Mouse (Mus musculus) adrenal gland, postnatal 14 days (tissue): ENCODE data around the gene Acads. TPM values are rescaled to one million over a fixed set of nuclear protein-coding genes. Genes with fewer than 3 reads are reported as not detected.
"Not testable (repeated sequence)": the region's sequence is repeated elsewhere in the genome, so short reads cannot be mapped to it uniquely, and the experiment has no call there.

Experiments used
- DNase-seq: peaks from one replicate; pipeline ENCODE4 v3.0.0; 2021; ENCODE audit warnings: mixed read lengths
- long read RNA-seq, 2 experiments: library from polyadenylated mRNA; stranded (forward); transcript quantifications; one replicate each; pipeline ENCODE4 v2.0.0; 2021
- total RNA-seq: library from RNA; stranded (reverse); gene quantifications from 2 replicates; pipeline ENCODE4 v1.2.3, GENCODE M21; 2021

Gene Acads
- total RNA-seq, result 308 and 317 TPM in 2 replicates
- long read RNA-seq, experiment 1, transcript Acads-201 (10 exons, 1,870 nt), result major isoform, 206 of 254 reads
- long read RNA-seq, experiment 1, partial matches to known transcripts, result 8 of 254 reads
- long read RNA-seq, experiment 1, other reads (novel, unspliced or antisense), result 40 of 254 reads
- long read RNA-seq, experiment 2, transcript Acads-201 (10 exons, 1,870 nt), result major isoform, 158 of 205 reads
- long read RNA-seq, experiment 2, partial matches to known transcripts, result 13 of 205 reads
- long read RNA-seq, experiment 2, other reads (novel, unspliced or antisense), result 34 of 205 reads

DNA sequence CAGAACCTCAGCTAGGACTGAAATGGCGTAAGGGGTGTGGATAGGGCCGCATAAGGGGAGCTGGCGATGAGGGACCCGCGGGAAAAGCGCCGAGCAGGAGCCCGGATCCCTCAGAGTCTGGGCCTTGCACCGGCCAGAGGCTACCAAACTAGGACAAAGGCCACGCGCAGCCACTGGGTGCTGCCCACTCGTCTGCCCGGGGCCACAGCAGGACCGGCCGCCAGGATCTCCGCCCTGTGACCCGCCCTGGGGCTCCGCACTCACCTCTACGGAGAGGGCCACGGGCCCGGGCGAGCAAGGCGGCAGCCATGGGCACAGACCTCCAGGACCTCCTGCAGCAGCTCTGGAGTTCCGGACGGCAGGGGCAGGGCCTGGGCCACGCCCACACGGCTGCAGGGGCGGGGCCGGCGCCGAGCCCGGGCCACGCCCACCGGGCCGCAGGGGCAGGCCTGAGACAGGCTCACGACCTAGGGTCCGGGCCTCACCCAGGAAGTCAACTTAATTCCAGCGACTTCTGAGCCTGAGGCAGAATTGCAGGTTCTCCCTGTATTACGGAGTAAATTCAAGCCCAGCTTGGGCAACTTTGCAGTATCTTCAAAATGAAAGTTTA lies at the start of gene Acads:
TSS of gene Acads (minus strand) at position 386 of the 610 bp plus-strand sequence.
- peak; percentile 93 for DNase-seq

DNA sequence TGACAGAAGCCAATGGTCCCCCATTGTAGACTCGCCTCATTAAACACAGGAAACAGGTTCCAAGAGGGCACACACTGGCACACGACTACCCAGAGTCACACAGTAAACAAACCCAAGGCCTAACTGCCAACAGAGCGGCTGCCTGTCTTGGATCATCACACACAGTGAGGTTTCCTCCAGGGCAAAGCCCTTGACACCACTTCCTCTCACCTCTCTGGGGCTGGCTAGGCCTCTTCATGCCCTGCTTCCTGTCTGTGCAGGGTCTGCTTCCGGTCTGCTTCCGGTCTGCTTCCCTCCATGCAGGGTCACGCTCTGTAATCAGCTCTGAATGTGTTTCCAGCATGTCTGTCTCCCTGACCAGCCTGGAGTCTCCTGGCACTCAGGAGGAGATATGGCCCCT lies 48.2 kb upstream of the Acads start:
- peak; percentile 51 for DNase-seq

DNA sequence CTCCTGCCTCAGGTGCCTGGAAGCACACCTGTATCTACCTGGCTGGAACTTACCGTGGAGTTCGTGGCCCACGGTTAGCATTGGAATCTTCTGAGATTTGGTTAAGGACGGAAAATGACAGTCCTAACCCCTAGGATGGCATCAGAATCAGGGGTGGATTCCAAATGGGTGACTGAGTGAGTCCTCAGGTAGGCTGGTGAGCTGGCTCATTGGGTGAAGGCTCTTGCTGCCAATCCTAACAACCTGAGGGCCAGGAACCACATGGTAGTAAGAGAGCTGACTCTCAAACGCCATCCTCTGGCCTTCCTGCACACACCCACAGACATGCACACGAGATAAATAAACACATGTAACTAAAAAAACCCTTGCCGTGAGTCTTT lies 47.7 kb upstream of the Acads start:
- no peak for DNase-seq

DNA sequence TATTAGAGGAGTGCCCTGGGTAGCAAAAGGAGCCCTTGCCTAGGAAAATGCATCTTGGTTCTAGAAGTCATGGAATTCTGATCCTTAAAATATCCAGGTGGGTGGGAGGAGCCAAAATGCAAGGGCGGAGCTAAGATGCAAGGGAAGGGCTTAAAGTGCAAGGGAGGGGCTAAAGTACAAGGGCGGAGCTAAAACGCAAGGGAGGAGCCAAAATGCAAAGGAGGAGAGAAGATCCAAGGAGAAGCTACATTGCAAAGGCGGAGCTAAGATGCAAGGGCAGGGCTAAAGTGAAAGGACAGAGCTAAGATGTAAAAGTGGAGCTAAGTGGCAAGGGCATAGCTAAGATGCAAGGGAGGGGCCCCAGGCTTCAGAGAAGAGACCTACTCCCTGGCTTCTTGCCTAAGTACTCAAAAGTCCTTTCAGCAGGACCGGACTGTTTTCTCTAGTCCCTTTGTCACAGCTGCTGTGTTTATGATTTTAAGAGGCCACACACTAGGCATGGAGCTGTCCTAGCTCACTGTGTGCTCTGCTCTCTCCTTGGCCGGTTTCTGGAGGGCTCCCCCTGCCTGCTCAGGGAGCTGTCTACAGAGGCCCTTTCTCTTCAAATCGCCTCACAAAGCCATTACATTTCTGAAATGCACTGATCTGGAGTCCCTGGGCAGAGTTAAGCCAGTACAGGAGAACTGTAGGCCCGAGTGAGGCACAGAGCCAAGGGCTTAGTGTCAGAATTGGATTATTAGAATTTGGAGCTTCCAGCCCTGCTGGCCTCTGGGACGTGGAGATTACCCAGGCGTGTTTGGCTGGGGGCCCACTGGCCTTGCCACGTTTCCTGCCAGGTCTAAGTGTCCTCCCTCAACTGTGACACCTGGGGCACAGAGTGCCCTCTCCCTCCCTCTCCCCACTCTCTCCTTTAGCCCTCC lies 47.0 kb upstream of the Acads start:
- peak; percentile 56 for DNase-seq

DNA sequence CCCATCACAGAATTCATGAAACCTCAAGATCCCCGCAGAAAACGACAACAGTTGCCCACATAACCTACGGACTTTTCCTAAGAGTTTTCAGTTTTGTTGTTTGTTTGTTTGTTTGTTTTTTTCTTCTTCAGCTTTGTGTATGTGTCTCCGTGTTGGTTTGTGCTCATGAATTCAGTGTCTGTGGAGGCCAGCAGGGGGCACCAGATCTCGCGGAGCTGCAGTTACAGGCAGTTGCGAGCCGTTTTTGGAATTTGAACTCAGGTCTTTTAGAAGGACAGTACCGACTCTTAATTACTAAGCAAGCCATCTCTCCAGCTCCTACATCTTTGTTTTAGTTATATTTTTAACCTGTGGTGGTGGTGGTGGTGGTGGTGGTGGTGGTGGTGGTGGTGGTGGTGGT lies 46.2 kb upstream of the Acads start:
- DNase-seq, result peak; percentile 43

DNA sequence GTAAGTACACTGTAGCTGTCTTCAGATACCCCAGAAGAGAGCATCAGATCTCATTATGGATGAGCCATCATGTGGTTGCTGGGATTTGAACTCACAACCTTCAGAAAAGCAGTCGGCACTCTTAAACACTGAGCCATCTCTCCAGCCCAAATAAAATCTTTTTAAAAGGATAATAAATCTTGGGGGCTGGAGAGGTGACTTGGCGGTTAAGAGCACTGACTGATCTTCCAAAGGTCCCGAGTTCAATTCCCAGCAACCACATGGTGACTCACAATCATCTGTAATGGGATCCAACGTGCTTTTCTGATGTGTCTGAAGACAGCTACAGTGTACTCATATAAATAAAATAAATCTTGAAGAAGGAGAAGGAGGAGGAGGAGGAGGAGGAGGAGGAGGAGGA lies 45.3 kb upstream of the Acads start:
- not testable (repeated sequence) for DNase-seq

DNA sequence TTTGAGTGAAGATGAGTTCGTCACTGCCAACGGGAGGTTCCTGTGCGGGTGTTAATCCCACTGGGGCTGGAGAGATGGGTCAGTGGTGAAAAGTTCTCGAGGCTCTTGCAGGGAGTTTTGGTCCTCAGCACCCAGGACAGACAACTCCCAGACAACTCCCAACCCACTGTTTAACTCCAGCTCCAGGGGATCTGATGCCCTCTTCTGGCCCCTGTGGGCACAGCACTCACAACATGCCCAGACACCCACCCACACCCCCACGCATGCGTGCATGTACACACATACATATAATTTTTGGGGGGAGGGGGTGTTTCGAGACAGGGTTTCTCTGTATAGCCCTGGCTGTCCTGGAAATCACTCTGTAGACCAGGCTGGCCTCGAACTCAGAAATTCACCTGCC lies 44.4 kb upstream of the Acads start:
- DNase-seq, result peak; percentile 82

DNA sequence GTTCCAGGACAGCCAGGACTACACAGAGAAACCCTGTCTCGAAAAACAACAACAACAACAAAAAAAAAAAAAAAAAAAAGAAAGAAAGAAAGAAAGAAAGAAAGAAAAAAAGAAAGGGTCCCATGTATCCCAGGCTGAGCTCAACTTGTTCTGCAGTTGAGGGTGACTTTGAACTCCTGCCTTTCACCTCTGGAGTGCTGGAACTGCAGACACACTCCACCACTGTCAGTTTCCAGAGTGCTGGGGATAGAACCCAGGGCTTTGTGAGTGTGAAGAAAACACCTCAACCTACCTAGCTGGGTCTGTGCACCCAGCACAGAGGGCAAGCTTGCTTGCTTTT lies 42.8 kb upstream of the Acads start:
- not testable (repeated sequence) for DNase-seq

DNA sequence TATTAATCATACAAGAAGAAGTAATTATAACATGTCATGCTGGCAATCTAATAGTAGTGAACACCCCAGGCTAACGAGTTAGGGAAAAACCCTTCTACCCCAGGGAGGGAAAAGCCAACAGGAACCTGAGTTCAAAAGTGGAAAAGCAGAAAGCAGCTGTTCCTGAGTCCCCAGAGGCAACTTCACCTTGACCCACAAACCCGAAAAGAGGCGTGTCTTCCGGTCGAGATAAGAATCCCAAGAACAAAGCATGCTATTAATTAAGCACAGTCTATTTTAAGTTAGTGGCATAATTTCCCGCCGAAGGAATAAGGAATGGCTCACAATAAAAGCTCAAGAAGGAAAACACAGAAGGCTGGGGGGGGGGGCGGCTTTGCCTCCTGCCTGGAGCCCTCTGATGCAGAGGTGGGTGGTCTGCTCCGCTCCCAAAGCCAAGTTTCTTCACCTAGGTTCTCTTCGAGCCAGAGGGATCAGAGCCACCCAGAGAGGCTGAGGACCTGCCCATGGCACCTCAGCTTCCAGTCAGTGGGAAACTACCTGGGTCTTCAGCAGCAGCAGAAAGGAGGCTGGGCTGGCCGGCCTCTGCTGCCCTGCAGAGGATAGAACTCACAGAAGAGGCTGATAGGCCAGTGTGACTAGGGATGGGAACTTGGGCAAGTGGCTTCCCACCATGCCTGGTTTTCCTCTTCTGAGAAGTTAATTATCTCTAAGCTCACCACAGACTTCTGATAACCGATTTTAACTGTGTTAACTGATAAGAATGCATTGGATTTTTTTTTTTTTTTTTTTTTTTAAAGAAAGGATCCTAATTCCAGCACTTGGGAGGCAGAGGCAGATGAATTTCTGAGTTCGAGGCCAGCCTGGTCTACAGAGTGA lies 42.2 kb upstream of the Acads start:
- peak; percentile 73 for DNase-seq

DNA sequence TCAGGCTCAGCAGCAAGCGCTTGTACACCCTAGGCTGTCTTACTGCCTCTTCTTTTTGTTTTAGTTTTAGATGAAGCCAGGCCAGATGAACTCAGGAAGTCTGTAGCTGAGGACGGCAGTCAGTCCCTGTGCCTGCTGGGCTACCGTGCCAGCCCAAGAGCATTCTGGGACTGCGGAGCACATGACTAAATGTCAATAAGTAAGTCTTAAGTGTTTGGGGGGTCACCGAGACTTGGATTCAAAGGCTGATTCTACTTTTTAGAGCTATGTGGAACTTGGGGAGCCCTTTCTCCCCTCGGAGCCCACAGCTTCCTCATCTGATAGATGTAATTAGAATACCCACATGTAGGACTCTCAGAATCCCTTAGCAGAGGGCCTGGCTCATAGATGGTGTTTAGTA lies 41.5 kb upstream of the Acads start:
- DNase-seq, result no peak

DNA sequence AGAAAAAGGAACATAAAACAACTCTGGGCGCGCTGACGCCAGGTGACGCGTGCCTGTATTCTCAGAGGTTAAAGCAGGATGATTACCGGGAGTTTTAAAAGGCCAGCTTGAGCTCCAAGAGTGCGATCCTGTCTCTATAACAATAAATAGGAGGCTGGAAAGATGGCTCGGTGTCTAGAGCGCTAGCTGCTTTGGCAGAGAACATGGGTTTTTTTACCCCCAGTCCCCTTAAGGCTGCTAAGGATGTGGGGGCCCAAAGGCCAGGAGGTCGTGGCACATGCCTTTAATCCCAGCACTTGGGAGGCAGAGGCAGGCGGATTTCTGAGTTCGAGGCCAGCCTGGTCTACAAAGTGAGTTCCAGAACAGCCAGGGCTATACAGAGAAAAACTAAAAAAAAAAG lies 40.0 kb upstream of the Acads start:
- no peak for DNase-seq

DNA sequence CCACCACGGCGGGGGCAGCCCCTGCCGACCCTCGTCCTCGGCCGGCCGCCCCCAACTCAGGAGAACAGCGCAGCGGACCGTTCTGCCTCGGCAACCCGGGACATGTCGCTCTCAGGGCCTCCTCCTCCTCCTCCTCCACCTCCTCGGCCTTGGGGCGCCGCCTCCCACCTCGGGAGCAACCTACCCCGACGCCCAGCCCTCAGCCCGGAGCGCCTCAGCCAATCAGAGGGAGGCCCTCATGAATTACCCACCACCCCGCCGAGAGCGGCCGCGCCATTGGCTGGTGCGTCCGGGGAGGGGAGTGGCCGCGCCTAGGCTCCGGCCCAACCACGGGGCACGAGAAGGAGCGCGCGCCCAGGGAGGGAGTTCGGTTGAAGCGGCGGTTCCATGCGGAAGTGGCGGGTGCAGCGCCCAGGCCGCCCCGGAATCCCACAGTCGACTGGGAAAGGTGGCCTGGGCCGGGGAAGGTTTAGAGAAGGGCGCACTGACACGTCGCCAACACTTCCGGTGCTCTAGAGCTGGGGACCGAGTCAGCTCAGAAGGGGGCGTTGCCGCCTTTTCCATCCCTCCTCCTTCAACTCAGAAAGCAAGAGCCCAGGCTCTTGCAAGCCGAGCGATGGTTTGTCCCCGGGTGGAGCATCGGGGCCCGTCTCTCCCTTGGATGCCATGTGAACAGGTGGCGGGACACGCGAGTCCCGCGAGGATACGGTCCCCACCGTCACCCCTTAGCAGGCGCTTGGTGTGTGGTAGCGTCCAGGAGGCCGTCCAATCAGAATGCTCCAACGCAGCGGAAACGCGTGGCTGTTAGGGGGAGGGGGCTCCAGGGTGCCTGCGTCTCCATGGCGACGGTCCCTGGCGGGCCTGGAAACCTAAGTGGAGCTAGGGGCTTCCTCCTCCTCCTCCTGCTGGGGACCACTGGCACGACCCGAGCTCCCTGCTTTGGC lies 39.2 kb upstream of the Acads start, which contains the start of gene Mlec:
TSS of gene Mlec (minus strand) at position 140 of the 944 bp plus-strand sequence.
- DNase-seq, result peak; percentile 99

DNA sequence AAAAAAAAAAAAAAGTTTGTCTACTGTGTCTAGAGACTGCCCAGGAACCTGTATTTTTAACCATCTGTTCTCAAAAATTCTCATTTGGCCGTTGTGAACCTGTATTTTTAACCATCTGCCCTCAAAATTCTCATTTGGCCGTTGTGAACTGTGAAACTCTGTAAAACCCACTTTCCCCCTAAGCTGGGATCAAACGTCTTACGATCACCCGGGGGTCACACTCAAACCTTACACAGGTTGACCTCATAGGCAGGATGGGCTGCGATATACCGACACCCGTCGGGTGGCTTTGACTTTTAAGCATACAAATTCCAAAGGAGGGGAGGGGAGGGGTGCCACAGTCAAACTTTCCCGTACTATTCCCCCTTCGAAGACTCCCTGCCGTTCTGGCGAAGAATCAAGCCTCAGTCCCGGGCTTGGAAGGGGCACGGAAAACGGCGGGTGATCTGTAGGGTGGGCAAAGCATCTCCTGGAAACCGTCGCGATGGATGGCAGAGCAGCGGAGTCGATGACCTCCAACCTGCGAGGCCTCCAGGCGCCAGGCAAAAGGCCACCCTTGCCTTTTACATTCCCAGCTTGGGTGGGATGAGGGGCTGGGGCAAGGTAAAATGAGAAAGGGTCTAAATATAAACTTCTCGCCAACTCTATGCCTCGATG lies 37.9 kb upstream of the Acads start:
- DNase-seq, result peak; percentile 37

DNA sequence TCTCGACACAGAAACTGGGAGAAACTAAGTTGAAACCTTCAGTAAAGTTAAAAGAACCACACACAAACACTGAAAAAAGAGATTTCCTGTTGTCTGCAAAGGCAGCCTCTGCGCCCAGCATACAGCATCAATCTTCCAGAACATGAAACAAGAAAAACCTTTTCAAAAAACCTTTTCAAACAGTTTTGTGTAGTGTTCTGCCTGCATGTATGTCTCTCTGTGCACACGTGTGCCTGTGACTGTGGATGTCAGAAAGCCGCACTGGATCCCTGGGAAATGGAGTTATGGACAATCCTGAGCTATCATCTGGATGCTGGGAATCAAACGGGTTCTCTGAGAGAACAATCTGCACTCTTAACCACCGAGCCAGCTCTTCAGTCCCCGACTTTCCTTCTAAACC lies 37.3 kb upstream of the Acads start:
- no peak for DNase-seq

DNA sequence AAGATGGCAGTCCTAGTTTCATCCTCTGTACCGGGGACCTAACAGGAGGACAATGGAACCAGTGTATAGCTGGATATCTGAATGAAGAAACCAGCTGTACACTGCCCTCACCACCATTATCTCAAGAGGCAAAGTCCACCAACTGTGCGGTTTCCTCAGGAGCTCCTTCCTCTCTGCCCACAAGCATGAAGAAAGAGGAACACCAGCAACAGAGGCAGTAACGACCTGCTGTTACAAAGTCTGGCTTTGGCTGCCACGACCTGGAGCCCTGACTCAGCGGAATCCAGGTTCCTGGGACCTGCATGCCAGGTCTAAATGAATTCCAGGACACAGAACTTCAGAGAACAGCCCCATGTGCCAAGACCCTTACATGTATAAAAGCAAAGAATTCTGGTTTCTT lies 36.7 kb upstream of the Acads start:
- peak; percentile 45 for DNase-seq

DNA sequence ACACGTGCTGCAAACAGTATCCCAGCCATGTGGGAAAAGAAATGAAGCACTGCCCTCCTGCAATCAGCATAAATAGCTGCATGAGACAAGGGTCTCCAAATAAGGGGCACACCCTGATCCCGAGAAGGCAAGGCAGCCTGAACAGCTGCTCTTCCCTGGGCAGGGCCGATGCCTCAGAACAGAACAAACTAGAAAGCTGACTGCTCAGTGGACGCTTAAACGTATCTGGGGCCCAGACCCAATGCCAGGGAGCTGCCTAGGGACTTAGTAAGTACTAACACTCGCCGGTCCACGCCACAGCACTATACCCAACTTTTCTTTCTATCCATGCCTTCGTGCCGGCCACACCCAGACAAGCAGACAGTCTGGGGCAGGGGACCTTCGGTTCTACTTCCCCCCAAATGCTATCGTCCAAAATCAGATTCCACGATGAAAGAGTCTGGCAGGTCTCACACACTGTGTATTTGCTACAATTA lies 36.0 kb upstream of the Acads start:
- DNase-seq, result no peak

DNA sequence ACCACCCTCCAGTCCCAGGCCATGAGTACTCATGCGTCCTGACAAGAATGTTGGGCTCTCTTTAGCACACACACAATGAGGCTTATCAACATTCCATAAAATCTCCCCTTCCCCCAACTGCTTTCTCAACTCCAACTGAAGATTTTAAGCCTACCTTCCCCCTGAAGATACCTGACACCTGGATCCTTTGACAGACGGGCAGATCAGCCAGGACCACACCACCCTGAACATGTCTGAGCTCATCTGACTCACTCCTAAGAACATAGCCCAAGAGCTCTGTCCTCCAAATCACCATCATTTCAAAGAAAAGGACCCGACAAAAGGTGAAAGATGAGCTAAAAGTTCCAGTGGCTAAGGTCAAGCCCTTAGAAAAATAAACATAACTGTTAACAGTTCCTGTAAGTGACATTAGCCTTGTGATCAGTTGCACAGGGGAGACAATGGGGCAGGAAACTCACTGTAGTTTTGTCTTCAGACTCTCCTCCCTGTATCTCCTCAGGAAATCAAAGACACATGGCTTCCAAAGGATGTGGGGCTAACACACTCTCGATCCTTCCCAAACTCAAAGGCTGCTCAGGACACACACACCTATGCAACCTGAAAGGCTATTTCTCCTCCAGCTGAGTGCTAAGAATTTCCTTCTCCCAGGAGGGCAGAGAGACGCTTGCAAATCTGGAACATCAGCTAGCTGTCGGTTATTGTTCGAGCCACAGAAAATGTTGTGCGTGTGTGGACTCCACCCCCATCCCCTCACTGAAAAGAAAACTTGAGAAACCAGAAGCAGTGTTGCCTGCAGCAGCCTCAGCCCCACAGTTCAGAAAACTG lies 33.2 kb upstream of the Acads start:
- DNase-seq, result no peak

DNA sequence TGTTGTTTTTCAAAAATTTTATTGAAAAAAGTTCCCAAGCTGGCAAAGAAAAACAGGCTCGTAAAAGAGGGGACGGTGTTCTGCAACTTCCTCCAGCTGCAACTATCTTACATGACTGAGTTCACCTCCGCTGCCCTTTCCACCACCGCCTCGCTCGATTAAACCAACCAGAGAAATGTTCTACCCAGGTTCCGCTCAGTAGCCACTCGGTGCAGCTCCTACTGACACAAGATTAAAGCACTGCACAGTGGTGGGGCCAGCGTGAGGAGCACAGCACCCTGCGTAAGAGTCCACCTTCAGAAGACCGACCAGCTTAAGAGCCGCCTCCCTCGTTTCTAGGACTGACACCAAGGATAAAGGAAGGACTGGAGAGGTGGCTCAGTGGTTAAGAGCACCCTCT lies 32.3 kb upstream of the Acads start:
- no peak for DNase-seq

DNA sequence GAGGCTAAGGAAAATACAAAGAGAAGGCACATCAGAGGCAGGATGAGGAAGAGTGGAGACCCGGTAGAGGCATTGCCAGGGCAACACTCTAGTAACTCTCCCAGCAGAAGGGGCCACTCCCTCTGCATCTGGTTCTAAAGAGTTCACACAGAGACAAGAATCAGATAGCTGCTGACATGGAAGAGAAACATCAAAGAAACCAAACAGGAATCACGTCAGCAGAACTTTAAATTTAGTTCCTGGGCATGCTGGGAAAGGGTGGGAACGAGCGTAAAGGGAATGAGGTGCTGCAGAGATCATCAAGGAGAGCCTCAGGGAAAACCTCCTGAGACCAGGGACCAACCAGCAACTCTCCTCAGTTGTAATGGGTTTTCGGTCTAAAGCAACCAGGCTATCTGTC lies 31.8 kb upstream of the Acads start:
- no peak for DNase-seq
